Mouse (Mus musculus) olfactory bulb, adult 2 months (tissue): ENCODE measurements around the gene Fancd2os. TPM values are rescaled to one million over a fixed set of nuclear protein-coding genes. Genes with fewer than 3 reads are reported as not detected.

Experiments
- H3K27ac ChIP-seq: fragments of 200-500 bp; 2 replicates; pipeline ENCODE4 v1.5.1; 2012; ENCODE audit warnings: low read depth, low read length; ENCODE audit not compliant: insufficient read depth
- H3K4me1 ChIP-seq: fragments of 200-500 bp; 2 replicates; pipeline ENCODE4 v1.6.1; 2012; ENCODE audit warnings: low read length; ENCODE audit not compliant: control insufficient read depth, insufficient read depth
- H3K4me3 ChIP-seq: fragments of 200-500 bp; 2 replicates; pipeline ENCODE4 v1.5.1; 2012; ENCODE audit warnings: mild to moderate bottlenecking, low read depth, low read length, moderate library complexity; ENCODE audit not compliant: insufficient read depth
- CTCF ChIP-seq: fragments of 200-500 bp; IDR thresholded peaks from 2 replicates; pipeline ENCODE4 v1.5.1; 2012; ENCODE audit warnings: low read depth, mild to moderate bottlenecking, low read length, moderate library complexity; ENCODE audit not compliant: insufficient read depth
- POLR2A ChIP-seq: fragments of 200-500 bp; IDR thresholded peaks from 2 replicates; pipeline ENCODE4 v1.6.1; 2012; ENCODE audit warnings: mild to moderate bottlenecking, low read depth, low read length, moderate library complexity; ENCODE audit not compliant: insufficient read depth
- WGBS: fragments of 180-500 bp; shearing (Covaris S2); methylation state at CpG from one replicate; pipeline ENCODE4 v1.1.7; 2018; 5-methylcytosine and 5-hydroxymethylcytosine counted together
- polyA plus RNA-seq: library from polyadenylated mRNA; stranded (reverse); fragments of >200 nt; gene quantifications from 2 replicates; pipeline ENCODE4 v1.2.4, GENCODE M21; 2012; ENCODE audit warnings: low replicate concordance; ENCODE audit not compliant: missing spikeins, insufficient read depth, insufficient read length

The Fancd2os gene
- polyA plus RNA-seq, 1 experiment = not detected

DNA sequence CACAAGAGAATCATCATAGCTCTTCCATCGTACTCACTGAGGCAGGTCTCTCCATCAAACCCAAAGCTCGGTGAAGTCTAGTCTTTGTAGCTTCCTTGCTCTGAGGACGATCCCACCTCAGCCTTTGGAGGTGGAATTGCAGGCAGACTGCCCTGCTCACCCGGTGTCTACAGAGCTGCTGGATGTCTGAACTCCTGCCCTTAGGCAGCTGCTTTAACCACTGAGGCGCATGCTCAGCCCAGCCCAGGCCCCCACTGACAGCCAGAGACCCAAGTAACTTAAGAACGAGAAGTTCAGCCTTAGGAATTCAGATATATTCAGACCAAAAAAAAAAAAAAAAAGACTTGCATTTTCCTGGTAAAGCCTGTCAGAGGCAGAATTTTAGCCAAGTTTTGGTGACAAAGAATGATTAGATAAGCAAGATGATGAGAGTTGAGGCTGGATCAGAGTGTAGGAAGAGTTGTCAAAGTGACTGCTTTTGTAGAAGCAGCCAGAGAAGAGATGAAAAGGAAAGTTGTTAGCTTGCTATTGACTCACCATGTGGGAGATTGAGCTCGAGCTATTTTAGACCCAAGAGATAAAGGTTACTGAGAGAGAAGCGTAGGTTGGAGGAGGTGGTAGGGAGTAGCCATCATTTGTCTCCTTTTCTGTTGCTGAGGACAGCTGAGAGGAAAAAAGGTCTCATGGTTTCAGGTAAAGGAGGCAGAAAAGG, 11.9 kb upstream of the Fancd2os start:
- WGBS = 47% methylated on average over 8 of the region's 8 CpGs
- TF ChIP-seq POLR2A = no peak
- no peak for TF ChIP-seq CTCF
- peak overlapping the region; percentile 80 for H3K27ac ChIP-seq
- H3K4me3 ChIP-seq = no peak overlapping the region
- H3K4me1 ChIP-seq = peaks cover 19% of the 10 kb centered on the region

DNA sequence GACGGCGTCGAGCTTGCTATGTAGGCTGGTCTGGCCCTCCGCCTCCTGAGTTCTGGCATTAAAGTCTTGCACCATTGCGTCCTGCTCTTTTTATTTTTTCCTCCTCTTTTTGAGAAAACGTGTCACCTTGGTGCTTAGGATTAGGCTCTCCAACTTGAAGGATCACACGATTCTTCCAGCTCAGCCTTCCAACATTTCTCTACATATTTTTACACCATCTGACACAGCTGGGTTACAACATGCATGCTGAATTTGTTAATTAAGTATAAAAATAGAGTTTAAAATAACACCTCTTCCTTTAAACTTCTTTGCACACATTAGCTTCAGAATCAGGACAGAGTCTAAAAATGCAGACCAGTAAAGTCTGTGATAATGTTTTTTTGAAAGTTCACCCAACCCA, 8.8 kb upstream of the Fancd2os start:
- Histone ChIP-seq H3K27ac (peak overlapping the region; percentile 54), H3K4me3 (no peak overlapping the region), H3K4me1 (peaks cover 20% of the 10 kb centered on the region)
- 36% methylated on average over 7 of the region's 7 CpGs for WGBS
- TF ChIP-seq CTCF (no peak), POLR2A (no peak)

GRCm38 (mm10) chr6:113608871-113609270, 8.4 kb upstream of the Fancd2os start:
- peaks cover 17% of the 10 kb centered on the region for H3K4me1 ChIP-seq
- WGBS = 40% methylated on average over 6 of the region's 6 CpGs
- no peak overlapping the region for H3K4me3 ChIP-seq
- TF ChIP-seq POLR2A (no peak), CTCF (no peak)
- H3K27ac ChIP-seq = peak overlapping the region; percentile 54

DNA sequence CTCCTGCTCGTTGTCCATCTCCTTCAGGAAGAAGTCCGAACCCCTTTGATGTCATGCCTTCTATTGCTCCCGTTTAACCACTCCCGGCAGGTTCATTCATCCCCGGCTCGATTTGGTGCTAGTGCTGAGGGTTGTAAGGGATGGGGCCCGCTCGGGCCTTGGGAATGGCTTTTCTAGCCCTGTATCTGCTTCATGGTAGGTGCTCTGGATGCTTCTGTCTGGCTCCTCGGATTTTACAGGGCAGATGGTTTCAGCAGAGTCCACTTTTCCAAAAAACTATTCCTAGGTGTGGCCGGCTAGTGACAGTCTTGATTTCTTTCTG, 4.7 kb upstream of the Fancd2os start:
- peak overlapping the region; percentile 89 for H3K4me3 ChIP-seq
- TF ChIP-seq POLR2A (no peak), CTCF (no peak; the same call in 1 of the 2 replicates)
- H3K4me1 ChIP-seq = peaks cover 13% of the 10 kb centered on the region
- H3K27ac ChIP-seq = peak overlapping the region; percentile 36; the same call in 1 of the 2 replicates
- WGBS = 1% methylated on average over 10 of the region's 10 CpGs

GRCm38 (mm10) chr6:113604432-113605223, 4.1 kb upstream of the Fancd2os start, which contains the start of gene Brk1:
Brk1 (plus strand) TSS chr6:113604772.
- peak within 1 kb of the TSS; percentile 53 for H3K27ac ChIP-seq
- peak within 1 kb of the TSS; percentile 89 for H3K4me3 ChIP-seq
- under 1% methylated on average over 61 of the region's 65 CpGs for WGBS
- H3K4me1 ChIP-seq = peaks cover 13% of the 10 kb centered on the region
- TF ChIP-seq POLR2A (peak; percentile 73), CTCF (peak; percentile 30; the same call in 1 of the 2 replicates)

- TF ChIP-seq CTCF (no peak), POLR2A (no peak)
- peak overlapping the region; percentile 89 for H3K4me3 ChIP-seq
- H3K4me1 ChIP-seq = peaks cover 10% of the 10 kb centered on the region
- WGBS = 53% methylated on average over 12 of the region's 12 CpGs
- peak overlapping the region; percentile 53 for H3K27ac ChIP-seq
These were observed 3.5 kb upstream of the Fancd2os start for GRCm38 (mm10) chr6:113603993-113604392.

DNA sequence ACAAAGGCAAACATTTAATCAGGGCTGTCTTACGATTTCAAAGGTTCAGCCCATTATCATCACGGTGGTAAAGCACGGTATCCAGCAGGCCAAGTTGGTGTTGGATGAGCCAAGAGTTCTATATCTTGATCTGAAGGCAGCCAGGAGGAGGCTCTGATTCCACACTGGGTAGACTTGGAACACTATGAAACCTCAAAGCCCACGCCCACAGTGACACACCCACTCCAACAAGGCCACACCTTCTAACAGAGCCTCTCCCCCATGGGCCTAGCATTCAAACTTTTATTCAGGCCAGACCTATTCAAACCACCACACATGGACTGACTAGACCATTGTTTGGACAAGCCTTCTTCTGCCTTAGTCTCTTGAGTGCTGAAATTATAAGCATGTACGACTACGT, 2.3 kb upstream of the Fancd2os start:
- Histone ChIP-seq H3K27ac (no peak overlapping the region), H3K4me1 (peaks cover 8% of the 10 kb centered on the region), H3K4me3 (no peak overlapping the region)
- no peak for TF ChIP-seq CTCF
- no peak for TF ChIP-seq POLR2A
- WGBS = 90% methylated on average over 6 of the region's 6 CpGs

- Histone ChIP-seq H3K4me1 (peaks cover 3% of the 10 kb centered on the region; the same call in 1 of the 2 replicates), H3K27ac (no peak overlapping the region), H3K4me3 (no peak overlapping the region)
- TF ChIP-seq CTCF (no peak), POLR2A (no peak)
- 64% methylated on average over 5 of the region's 5 CpGs for WGBS
These were observed 682 bp downstream of the Fancd2os start for GRCm38 (mm10) chr6:113599833-113600232.

GRCm38 (mm10) chr6:113597945-113598344, 2.6 kb downstream of the Fancd2os start:
- H3K27ac ChIP-seq = no peak overlapping the region
- TF ChIP-seq CTCF = no peak
- no peak for TF ChIP-seq POLR2A
- 92% methylated on average over 4 of the region's 4 CpGs for WGBS
- H3K4me1 ChIP-seq = peaks cover 3% of the 10 kb centered on the region; the same call in 1 of the 2 replicates
- H3K4me3 ChIP-seq = no peak overlapping the region
